Mouse (Mus musculus): ENCODE measurements at regions not wholly inside any gene's neighbourhood (a gene's known extent, or its start where the extent isn't known, plus 50 kb on each side); places are given as distances from the start of the nearest gene placed in this dataset.
"Not testable (repeated sequence)": the region's sequence is repeated elsewhere in the genome, so short reads cannot be mapped to it uniquely, and the experiment has no call there.

- not testable (repeated sequence) for TF ChIP-seq POLR2A (IDR thresholded peaks at IDR 0.05; ENCODE audit: low read depth, low read length); CTCF (IDR thresholded peaks at IDR 0.05; ENCODE audit: extremely low read depth, insufficient read length, insufficient replicate concordance, low read depth, low read length)
Observed at GRCm38 (mm10) chr14:71554324-71554723, 937.3 kb downstream of the Gm9195 start.
